Mouse (Mus musculus): ENCODE measurements around the gene Ddx46. TPM values are rescaled to one million over a fixed set of nuclear protein-coding genes. Genes with fewer than 3 reads are reported as not detected.
A peak's percentile ranks its signal among the peaks of the same experiment; 100 is the strongest.

Ddx46 gene
- total RNA-seq, 2 experiments from 2014 or later = 44.2 to 45.2 TPM

DNA sequence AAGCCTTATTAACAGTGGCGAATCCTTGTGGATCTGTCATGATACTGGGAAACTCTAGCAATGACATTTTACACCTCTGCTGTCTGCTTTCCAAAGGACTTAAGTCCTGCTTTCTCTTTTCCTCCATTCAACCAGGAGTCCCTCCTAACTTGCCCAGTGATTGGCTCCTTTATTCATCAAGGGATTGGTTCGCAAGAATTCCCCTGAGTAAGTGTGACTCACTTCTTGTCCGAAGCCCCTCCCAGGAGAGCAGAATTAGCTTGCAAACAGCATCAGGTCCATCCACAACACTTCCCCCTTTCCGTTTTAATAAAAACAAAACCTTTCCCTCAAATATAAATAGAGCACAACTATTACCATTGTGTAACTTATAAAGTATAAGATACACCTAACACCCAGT lies 69.5 kb downstream of the Ddx46 start:
- intact Hi-C loops (cut with DNase I) = no loop called here
- DNase-seq (ENCODE audit: extremely low spot score in 1 of 2, low spot score in 2 of 2) = no peak

DNA sequence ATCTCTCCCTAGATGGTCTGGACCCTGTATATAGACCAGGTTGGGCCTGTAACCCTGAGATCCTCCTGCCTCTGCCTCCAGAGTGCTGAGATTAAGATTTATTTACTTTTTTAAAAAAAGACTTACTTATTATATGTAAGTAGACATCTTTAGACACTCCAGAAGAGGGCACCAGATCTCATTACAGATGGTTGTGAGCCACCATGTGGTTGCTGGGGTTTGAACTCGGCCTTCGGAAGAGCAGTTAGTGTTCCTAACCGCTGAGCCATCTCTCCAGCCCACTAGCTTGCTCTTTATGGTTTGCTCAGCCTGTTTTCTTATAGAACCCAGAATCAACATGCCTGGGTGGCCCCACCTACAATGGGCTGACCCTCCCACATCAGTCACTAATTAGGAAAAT lies 78.0 kb downstream of the Ddx46 start:
- DNase-seq (ENCODE audit: extremely low spot score in 1 of 2, low spot score in 2 of 2) = no peak
- intact Hi-C loops (cut with DNase I) = no loop called here

DNA sequence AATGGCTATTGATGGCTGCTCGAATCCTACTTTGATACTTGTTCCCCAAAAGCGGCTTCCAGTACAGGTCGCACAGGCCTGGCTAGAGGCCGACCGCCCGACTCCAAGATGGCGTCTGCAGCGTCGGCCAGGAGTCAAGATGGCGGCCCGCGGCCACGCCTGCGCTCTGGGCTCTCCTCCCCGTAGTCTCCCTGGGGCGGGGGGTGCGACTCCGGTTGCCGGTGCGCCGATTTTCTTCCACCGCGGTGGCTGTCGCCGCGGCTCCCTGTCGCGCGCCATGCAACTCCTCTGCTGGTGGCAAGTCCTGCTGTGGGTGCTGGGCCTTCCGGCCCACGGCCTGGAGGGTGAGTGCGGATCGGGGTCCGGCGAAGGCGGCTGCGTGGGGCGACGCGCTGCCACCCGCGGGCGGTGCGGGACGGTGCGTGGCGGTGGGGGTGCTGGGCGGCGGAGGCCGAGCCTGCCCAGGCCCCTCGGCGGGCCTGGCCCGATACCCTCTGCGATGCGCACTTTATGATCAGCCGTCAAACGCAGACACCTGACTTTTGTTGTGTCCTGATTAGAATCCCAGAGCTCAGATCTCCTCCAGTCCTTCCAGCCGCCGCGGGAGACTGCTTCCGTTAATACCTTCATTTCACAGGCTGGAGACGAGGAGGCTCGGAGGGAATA lies 79.8 kb downstream of the Ddx46 start, which contains the start of gene Txndc15:
TSS of gene Txndc15 (plus strand) at position 150 of the 666 bp plus-strand sequence.
- intact Hi-C loops (cut with DNase I) = no loop called here
- DNase-seq (ENCODE audit: extremely low spot score in 1 of 2, low spot score in 2 of 2) = peak; percentile 86 to 92

DNA sequence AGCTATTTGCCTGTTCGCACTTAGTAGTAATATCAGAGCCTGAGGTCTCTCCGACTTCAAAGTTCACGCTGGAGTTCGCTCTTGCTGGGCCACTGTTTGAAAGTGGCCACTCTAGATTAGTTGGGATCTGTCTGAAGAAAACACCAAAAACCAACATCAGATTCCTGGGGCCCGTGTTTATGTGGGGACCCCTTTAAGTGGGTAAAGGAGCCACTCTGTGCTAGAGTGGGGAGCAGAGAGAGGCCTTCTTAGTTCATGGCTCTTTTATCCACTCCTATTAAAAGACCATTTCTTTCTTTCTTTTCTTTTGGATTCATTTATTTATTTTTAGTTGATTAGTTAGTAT lies 80.3 kb downstream of the Ddx46 start:
- DNase-seq (ENCODE audit: extremely low spot score in 1 of 2, low spot score in 2 of 2) = no peak
- intact Hi-C loops (cut with DNase I) = no loop called here

DNA sequence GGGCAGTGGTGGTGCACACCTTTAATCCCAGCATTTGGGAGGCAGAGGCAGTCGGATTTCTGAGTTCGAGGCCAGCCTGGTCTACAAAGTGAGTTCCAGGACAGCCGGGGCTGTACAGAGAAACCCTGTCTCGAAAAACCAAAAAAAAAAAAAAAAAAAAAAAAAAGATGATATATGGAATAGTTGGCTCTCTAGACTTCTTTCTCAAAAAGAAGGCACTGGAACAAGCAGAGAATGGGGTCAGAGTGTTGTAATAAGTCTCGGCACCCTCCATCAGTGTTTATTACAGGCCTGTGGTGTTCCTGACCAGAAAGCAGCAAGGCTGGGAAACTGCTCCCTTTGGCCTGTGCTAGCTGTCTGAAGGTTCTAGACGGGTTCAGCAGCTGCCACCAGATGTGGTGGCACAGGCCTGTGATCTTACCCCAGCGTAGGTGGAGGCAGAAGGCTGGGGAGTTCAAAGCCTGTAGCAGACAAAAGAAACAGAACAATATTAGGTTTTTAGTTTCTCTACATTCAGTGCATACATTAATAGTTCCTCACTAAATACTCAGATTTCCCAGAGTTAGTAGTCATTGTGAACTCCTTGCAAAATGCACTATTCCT lies 81.2 kb downstream of the Ddx46 start:
- intact Hi-C loops (cut with DNase I) = no loop called here

DNA sequence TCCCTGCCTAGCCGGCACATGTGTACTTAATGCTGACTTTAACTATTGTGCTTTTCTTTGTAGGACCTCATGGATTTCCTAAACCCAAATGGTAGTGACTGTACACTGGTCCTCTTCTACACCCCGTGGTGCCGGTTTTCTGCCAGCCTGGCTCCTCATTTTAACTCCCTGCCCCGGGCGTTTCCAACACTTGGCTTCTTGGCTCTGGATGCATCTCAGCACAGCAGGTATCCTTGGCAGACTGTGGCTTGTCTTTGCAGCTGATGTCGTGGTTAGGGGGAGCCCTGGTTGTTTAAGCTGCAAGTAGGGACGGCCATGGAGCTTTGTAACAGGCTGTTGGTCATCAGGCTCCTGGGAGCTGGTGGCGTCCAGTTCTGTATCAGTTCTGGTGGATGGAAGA lies 86.7 kb downstream of the Ddx46 start:
- intact Hi-C loops (cut with DNase I) = no loop called here
- no peak for DNase-seq (ENCODE audit: extremely low spot score in 1 of 2, low spot score in 2 of 2)

More for the DNA sequence above, 81.2 kb downstream of the Ddx46 start:
- DNase-seq (ENCODE audit: extremely low spot score in 1 of 2, low spot score in 2 of 2) = no peak

DNA sequence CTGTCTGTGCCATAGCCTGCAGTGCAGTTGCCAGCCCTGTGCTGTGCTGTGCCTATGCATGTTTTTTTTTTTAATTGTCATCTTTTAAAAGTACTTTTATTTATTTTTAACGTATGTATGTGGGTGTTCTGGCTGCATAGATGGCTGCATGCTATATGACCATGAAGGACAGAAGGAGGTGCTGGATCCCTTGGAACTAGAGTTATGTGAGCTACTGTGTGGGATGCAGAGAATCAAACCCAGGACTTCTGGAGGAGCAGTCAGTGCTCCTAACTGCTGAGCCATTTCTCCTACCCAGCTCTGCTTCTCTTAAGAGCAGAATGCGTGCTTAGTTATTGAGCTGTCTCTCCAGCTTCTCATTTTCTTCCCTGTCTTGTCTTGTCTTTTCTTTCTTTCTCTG lies 87.2 kb downstream of the Ddx46 start:
- DNase-seq (ENCODE audit: extremely low spot score in 1 of 2, low spot score in 2 of 2) = no peak
- intact Hi-C loops (cut with DNase I) = no loop called here

DNA sequence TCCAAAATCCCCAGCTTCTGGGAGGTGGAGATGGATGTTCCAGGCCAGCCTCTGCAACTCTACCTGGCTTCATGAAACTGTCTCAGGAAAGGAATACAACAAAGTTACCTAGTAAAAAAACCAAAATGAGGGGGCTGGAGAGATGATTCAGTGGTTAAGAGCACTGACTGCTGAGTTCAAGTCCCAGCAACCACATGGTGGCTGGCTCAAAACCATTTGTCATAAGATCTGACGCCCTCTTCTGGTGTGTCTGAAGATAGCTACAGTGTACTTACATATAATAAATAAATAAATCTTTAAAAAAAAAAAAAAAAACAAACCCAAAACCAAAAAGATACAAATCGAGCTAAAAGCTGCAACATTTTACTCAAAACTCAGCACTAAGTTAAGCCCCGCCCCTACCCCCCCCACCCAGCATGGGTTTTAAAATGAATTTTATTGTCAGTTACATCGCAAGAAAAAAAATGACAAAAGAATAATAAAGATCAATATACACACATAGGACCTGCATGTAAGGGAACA lies 91.8 kb downstream of the Ddx46 start:
- no peak for DNase-seq (ENCODE audit: extremely low spot score in 1 of 2, low spot score in 2 of 2)
- intact Hi-C loops (cut with DNase I) = loop anchor here (2.0 kb wide), 1 partner anchor 32 kb away; no protein-coding TSS in a partner anchor

DNA sequence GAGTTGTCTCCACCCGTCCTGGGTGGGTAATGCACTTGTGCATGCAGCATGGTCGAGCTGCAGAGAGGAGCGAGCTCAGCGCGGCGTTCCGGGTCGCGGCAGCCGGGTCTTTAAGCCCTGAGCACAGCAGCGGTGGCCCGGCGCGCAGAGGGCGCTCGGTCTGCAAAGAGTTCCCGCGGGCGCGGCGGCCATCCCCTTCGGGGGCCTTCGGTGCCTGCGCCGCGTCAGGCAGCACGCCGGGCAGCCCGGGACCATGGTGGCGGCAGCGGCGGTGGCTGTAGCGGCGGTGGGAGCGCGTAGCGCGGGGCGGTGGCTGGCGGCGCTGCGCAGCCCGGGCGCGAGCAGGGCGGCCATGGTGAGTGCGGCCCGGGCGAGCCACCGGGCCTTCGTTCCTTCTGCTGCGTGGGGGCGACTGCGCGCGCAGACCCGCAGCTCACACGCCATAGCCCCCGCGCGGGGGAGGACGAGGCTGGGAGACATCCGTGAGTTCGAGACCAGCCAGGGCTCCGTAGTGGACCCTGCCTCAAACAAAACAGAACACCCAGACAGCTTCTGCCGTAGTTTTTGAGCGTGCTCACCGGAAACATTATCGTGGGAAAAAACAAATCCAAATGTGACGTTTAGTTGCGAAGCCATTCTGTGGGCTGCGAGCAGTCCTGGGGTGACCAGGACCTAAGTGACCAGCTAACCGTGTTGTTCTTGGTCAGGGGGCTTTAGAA lies 92.5 kb downstream of the Ddx46 start, which contains the start of gene Pcbd2:
TSS of gene Pcbd2 (plus strand) at position 249 of the 719 bp plus-strand sequence.
- DNase-seq (ENCODE audit: extremely low spot score in 1 of 2, low spot score in 2 of 2) = peak; percentile 76 to 93
- intact Hi-C loops (cut with DNase I) = loop anchor here (2.0 kb wide), 1 partner anchor 32 kb away; no protein-coding TSS in a partner anchor

DNA sequence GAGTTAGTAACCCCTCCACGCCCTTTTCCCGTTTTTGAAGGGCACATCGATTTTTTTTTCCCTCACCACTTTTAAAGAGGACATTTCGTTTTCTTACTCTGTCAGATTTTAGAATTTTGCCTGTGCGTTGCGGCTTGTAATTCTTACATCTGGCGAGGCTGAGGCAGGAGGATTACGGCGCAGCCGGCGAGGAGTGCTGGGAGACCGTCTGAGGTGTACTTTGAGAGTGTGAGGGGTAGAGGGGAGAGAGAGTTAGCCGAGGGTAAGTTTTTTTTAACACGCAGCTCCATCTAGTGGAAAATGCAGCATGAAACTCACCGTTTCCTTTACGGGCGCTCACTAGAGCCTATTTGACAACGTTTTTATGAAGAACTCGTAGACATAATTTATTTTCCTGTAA lies 93.0 kb downstream of the Ddx46 start:
- peak; percentile 69 for DNase-seq (ENCODE audit: extremely low spot score in 1 of 2, low spot score in 2 of 2)
- intact Hi-C loops (cut with DNase I) = loop anchor here (2.0 kb wide), 1 partner anchor 33 kb away; no protein-coding TSS in a partner anchor

DNA sequence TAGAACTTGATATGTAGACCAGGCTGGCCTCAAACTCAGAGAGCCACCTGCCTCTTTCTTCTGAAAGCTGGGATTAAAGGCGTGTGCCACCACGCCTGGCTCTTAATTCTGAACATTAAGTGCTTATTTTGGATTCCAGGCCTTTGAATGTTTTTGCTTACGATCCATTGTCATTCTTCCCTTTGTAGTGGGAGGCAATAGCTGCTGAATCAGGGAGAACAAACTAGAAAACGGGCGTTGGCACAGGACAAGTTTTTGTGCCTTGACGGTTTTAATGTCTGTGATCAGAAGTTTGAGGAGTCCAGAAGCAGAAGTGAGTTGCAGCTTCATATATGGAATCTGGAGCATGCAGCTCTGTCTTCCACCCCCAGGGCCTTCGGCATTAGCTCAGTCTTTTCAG lies 95.9 kb downstream of the Ddx46 start:
- intact Hi-C loops (cut with DNase I) = no loop called here
- DNase-seq (ENCODE audit: extremely low spot score in 1 of 2, low spot score in 2 of 2) = no peak

Other genes starting within 250 kb of the Ddx46 start
- gene Slc34a1, start 236.8 kb upstream of the Ddx46 start, total RNA-seq (2021) = not detected
- under 1 TPM; 0.71 to 0.73 TPM for gene Pfn3, start 219.8 kb upstream of the Ddx46 start, total RNA-seq (2021)
- gene F12, start 208.2 kb upstream of the Ddx46 start, total RNA-seq (2021) = under 1 TPM; 0.58 to 0.87 TPM
- 10 to 100 TPM; 70.6 to 73.0 TPM for gene Grk6, start 190.0 kb upstream of the Ddx46 start, total RNA-seq (2021)
- 100 to 1,000 TPM in 1 of 2 experiments, 10 to 100 TPM in 1; 91.9 to 103 TPM for gene Prr7, start 170.8 kb upstream of the Ddx46 start, total RNA-seq (2021)
- gene Dbn1, start 146.9 kb upstream of the Ddx46 start, total RNA-seq (2021) = 100 to 1,000 TPM; 350 to 366 TPM
- gene Pdlim7, start 121.4 kb upstream of the Ddx46 start, total RNA-seq (2021) = 10 to 100 TPM; 60.1 to 61.4 TPM
- gene Dok3, start 105.7 kb upstream of the Ddx46 start, total RNA-seq (2021) = 1 to 10 TPM; 4.3 to 4.5 TPM
- gene Ddx41, start 98.4 kb upstream of the Ddx46 start, total RNA-seq (2021) = 10 to 100 TPM; 42.0 to 43.4 TPM
- 10 to 100 TPM; 65.8 to 67.6 TPM for gene Fam193b, start 63.9 kb upstream of the Ddx46 start, total RNA-seq (2021)
- gene Tmed9, start 61.3 kb upstream of the Ddx46 start, total RNA-seq (2021) = 100 to 1,000 TPM; 118 to 120 TPM
- gene B4galt7, start 35.1 kb upstream of the Ddx46 start, total RNA-seq (2021) = 10 to 100 TPM; 24.9 to 25.5 TPM
- 10 to 100 TPM; 53.7 to 55.3 TPM for gene Caml, start 12.0 kb upstream of the Ddx46 start, total RNA-seq (2021)
- 10 to 100 TPM; 90.4 to 92.0 TPM for gene B230219D22Rik, start 58.1 kb downstream of the Ddx46 start, total RNA-seq (2021)
- 10 to 100 TPM; 62.9 to 68.8 TPM for gene Txndc15, start 79.6 kb downstream of the Ddx46 start, total RNA-seq (2021)
- gene Pcbd2, start 92.3 kb downstream of the Ddx46 start, total RNA-seq (2021) = 10 to 100 TPM; 26.9 to 32.1 TPM
- gene Catsper3, start 149.5 kb downstream of the Ddx46 start, total RNA-seq (2021) = not detected
- not detected for gene Pitx1, start 201.2 kb downstream of the Ddx46 start, total RNA-seq (2021)

Data from left cerebral cortex, postnatal 10 days (tissue).